In the genomic region with DNA sequence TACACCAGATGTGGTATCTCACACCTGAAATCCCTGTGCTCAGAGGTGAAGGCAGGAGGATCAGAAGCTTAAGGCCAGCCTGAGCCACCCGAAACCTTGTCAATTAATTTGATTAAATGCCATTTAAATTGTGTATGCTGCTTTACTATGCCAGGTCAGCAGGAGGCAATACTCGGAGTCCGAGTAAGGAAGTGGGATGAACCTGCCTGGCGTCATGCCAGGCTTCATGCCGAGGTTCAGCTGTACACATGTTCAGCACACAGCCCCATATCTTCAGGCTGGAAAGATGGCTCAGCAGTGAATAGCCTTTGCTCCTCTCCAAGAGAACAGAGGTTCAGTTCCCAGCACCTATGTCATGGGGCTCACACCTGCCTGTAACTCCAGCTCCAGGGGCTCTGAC, we compare ENCODE assay signal across 12 mouse cellular contexts.
DNase-seq lines count a peak whose midpoint lies in the region; ATAC-seq lines count a peak whose summit lies in the region.
"Had no signal": no experiment of that assay in that cellular context is flagged by ENCODE, and none has a peak within 500 bp of the region (broad histone marks: within the 10 kb centered on the region; RNA-seq: fewer than 3 reads in every experiment).

No protein-coding gene starts in this region.

- DNase-seq in kidney, postnatal 10 days = peak; percentile 16
- no peak for DNase-seq in natural killer cell, adult 2 months (ENCODE audit: low spot score in 2 of 2)
- no peak for DNase-seq in kidney, postnatal 25 days
- no peak for DNase-seq in retina, postnatal 1 day
- DNase-seq: gastrocnemius, postnatal 14 days; lung, postnatal 36 days had no signal

- no peaks in the 10 kb centered on the region for H3K9me3 ChIP-seq in kidney, embryonic 15.5 days (replicated peaks)
- H3K9me3 ChIP-seq in forebrain, embryonic 13.5 days (replicated peaks) = no peaks in the 10 kb centered on the region
- H3K9me3 ChIP-seq in limb, embryonic 12.5 days = peaks cover 5% of the 10 kb centered on the region; the same call in 1 of the 2 replicates
- H3K9me3 ChIP-seq in neural tube, embryonic 14.5 days (ENCODE audit: control insufficient read depth, low read length) = no peaks in the 10 kb centered on the region
- H3K9me3 ChIP-seq: limb, embryonic 15.5 days had no signal

- no peak overlapping the region for H3K4me3 ChIP-seq in kidney, embryonic 15.5 days (replicated peaks)
- H3K4me3 ChIP-seq in forebrain, embryonic 13.5 days = no peak overlapping the region
- peak overlapping the region; percentile 10 for H3K4me3 ChIP-seq in limb, embryonic 12.5 days (replicated peaks)
- no peak overlapping the region for H3K4me3 ChIP-seq in neural tube, embryonic 14.5 days (ENCODE audit: low read depth, low read length)

- peaks cover 24% of the 10 kb centered on the region for H3K4me1 ChIP-seq in kidney, embryonic 15.5 days
- peaks cover 24% of the 10 kb centered on the region for H3K4me1 ChIP-seq in forebrain, embryonic 13.5 days
- H3K4me1 ChIP-seq in limb, embryonic 12.5 days (replicated peaks) = peaks cover 45% of the 10 kb centered on the region
- H3K4me1 ChIP-seq in neural tube, embryonic 14.5 days (ENCODE audit: control insufficient read depth, insufficient read depth, low read length) = peaks cover 33% of the 10 kb centered on the region

- no peak overlapping the region for H3K9ac ChIP-seq in kidney, embryonic 15.5 days
- H3K9ac ChIP-seq in forebrain, embryonic 13.5 days = no peak overlapping the region; the same call in 1 of the 2 replicates
- H3K9ac ChIP-seq in limb, embryonic 12.5 days (replicated peaks) = no peak overlapping the region
- peak overlapping the region; percentile 41; the same call in 1 of the 2 replicates for H3K9ac ChIP-seq in neural tube, embryonic 14.5 days (replicated peaks; ENCODE audit: low read depth, low read length)
- H3K9ac ChIP-seq: limb, embryonic 15.5 days had no signal

- H3K27me3 ChIP-seq in kidney, embryonic 15.5 days = peaks cover 57% of the 10 kb centered on the region
- H3K27me3 ChIP-seq in forebrain, embryonic 13.5 days = peaks cover 69% of the 10 kb centered on the region
- no peaks in the 10 kb centered on the region for H3K27me3 ChIP-seq in limb, embryonic 12.5 days
- peaks cover 25% of the 10 kb centered on the region for H3K27me3 ChIP-seq in neural tube, embryonic 14.5 days (ENCODE audit: control insufficient read depth, insufficient read depth, low read length)
- H3K27me3 ChIP-seq: CH12.LX had no signal

- H3K27ac ChIP-seq in kidney, embryonic 15.5 days = no peak overlapping the region
- peak overlapping the region; percentile 52; the same call in 1 of the 2 replicates for H3K27ac ChIP-seq in forebrain, embryonic 13.5 days
- H3K27ac ChIP-seq in limb, embryonic 12.5 days = peak overlapping the region; percentile 88
- H3K27ac ChIP-seq in neural tube, embryonic 14.5 days (ENCODE audit: low read depth, low read length) = peak overlapping the region; percentile 80
- H3K27ac ChIP-seq: limb, embryonic 15.5 days had no signal

- ATAC-seq in kidney, embryonic 15.5 days (replicated peaks; ENCODE audit: low FRiP score) = no peak
- ATAC-seq in forebrain, embryonic 13.5 days = 0 out of 2 replicates have a peak, but pooled peaks have one; percentile 8
- peak; percentile 64 for ATAC-seq in limb, embryonic 12.5 days (ENCODE audit: insufficient number of reproducible peaks, insufficient read depth, low FRiP score, low TSS enrichment, low read depth)
- no peak for ATAC-seq in neural tube, embryonic 14.5 days (ENCODE audit: low read depth)

- 24% methylated on average over 5 of the region's 5 CpGs for whole genome bisulfite sequencing in kidney, embryonic 15.5 days
- WGBS in forebrain, embryonic 13.5 days = 26% methylated on average over 5 of the region's 5 CpGs
- WGBS in limb, embryonic 12.5 days = 19% methylated on average over 5 of the region's 5 CpGs
- 22% methylated on average over 5 of the region's 5 CpGs for WGBS in neural tube, embryonic 14.5 days

- H3K36me3 ChIP-seq in kidney, embryonic 15.5 days = no peaks in the 10 kb centered on the region
- no peaks in the 10 kb centered on the region for H3K36me3 ChIP-seq in forebrain, embryonic 13.5 days (ENCODE audit: poor library complexity, severe bottlenecking)
- H3K36me3 ChIP-seq in limb, embryonic 12.5 days = no peaks in the 10 kb centered on the region
- no peaks in the 10 kb centered on the region for H3K36me3 ChIP-seq in neural tube, embryonic 14.5 days (ENCODE audit: control insufficient read depth, insufficient read depth, low read length)
- H3K36me3 ChIP-seq: limb, embryonic 15.5 days had no signal

- no peak overlapping the region for H3K4me2 ChIP-seq in kidney, embryonic 15.5 days
- peak overlapping the region; percentile 51 for H3K4me2 ChIP-seq in forebrain, embryonic 13.5 days
- H3K4me2 ChIP-seq in limb, embryonic 12.5 days = peak overlapping the region; percentile 52
- H3K4me2 ChIP-seq in neural tube, embryonic 14.5 days (ENCODE audit: low read depth, low read length) = peak overlapping the region; percentile 32

Comparison
In these comparisons a context has a peak if more than half of its experiments do, and no peak if none do; other contexts are left out.
1. ATAC-seq: peak in forebrain, embryonic 13.5 days (single experiment) and limb, embryonic 12.5 days (single experiment); none in kidney, embryonic 15.5 days (single experiment) and neural tube, embryonic 14.5 days (single experiment).